Comparison of ENCODE assay signal across 24 mouse cellular contexts in the genomic region with DNA sequence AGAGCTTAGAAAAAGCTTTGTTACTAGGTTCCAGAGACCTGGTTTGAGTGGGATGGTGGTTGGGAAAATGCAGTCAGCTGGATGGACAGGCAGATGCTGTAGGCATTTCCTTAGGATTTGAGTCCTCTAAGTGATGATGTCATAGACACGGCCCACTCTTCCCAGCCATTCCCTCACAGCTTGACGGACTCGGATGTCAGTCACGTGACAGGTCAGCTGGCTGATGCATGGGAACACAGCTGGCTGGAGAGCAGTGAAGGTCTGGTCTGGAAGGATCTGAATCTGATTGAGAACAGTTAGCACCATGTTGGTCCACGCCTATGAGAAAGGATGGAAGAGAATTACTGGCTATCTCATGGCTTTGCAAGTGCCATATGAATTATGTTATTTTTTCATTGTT. TPM values are rescaled to one million over a fixed set of nuclear protein-coding genes. Genes with fewer than 3 reads are reported as not detected.
"Had no signal": no experiment of that assay in that cellular context is flagged by ENCODE, and none has a peak within 500 bp of the region (broad histone marks: within the 10 kb centered on the region; RNA-seq: fewer than 3 reads in every experiment).

No protein-coding gene starts in this region.

- H3K4me2 ChIP-seq: heart, embryonic 12.5 days; hindbrain, embryonic 12.5 days; hindbrain, embryonic 14.5 days; intestine, embryonic 15.5 days; kidney, embryonic 15.5 days; limb, embryonic 13.5 days; limb, embryonic 15.5 days; liver, embryonic 12.5 days had no signal

- H3K27me3 ChIP-seq: hindbrain, embryonic 12.5 days; intestine, embryonic 15.5 days; kidney, embryonic 15.5 days; limb, embryonic 15.5 days had no signal

- H3K4me3 ChIP-seq: gastrocnemius, adult 2 months; heart, embryonic 10.5 days; heart, embryonic 12.5 days; hindbrain, embryonic 10.5 days; hindbrain, embryonic 12.5 days; intestine, embryonic 15.5 days; kidney, embryonic 15.5 days; limb, embryonic 13.5 days; limb, embryonic 15.5 days; liver, embryonic 12.5 days had no signal

- DNase-seq: gastrocnemius, adult 2 months; gastrocnemius, postnatal 10 days; gastrocnemius, postnatal 25 days; heart, adult 18-20 months; heart, postnatal 10 days; heart, postnatal 4 days; kidney, adult 2 months; kidney, adult 9 months; kidney, postnatal 14 days; kidney, postnatal 36 days; layer of hippocampus, adult 9-11 months; layer of hippocampus, postnatal 36 days; left cerebral cortex, postnatal 4 days had no signal

- H3K36me3 ChIP-seq: heart, embryonic 10.5 days; heart, embryonic 12.5 days; intestine, embryonic 15.5 days; kidney, embryonic 15.5 days; limb, embryonic 13.5 days; limb, embryonic 15.5 days; liver, embryonic 12.5 days had no signal

RNA-seq across cellular contexts. Expression of a gene that starts 43.6 kb away (rescaled TPM):
- polyA plus RNA-seq: inflammation-experienced regulatory T-cells, adult 6 months had no signal
